Mouse (Mus musculus): ENCODE measurements around the gene Sec24a.
"Not testable (repeated sequence)": the region's sequence is repeated elsewhere in the genome, so short reads cannot be mapped to it uniquely, and the experiment has no call there.

DNA sequence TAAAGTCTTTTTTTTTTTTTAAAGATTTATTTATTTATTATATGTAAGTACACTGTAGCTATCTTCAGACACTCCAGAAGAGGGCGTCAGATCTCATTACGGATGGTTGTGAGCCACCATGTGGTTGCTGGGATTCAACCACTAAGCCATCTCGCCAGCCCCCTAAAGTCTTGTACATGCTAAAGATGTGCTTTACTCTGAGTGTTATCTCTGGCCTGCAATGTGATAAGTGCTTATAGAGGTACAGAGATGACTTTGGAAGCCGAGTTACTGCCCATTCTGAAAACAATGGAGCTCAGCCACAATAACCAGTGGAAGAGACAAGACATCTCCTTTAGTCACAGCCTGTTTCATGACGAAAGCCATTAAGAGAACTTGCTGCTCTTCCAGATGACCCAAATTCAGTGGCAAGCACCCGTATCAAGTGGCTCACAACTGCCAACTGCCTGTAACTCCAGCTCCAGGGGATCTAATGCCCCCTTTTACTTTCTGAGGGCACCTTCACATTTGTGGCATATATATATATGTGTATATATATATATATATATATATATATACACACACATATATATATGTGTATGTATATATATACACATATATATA, 11.7 kb downstream of the Sec24a start:
- not testable (repeated sequence) for TF ChIP-seq POLR2A (IDR thresholded peaks at IDR 0.05; ENCODE audit: insufficient read length, low read depth); USF1 (IDR thresholded peaks at IDR 0.05; ENCODE audit: low read depth); E2F4 (IDR thresholded peaks at IDR 0.05; ENCODE audit: insufficient read depth); MYOD1 (IDR thresholded peaks at IDR 0.05; ENCODE audit: control insufficient read depth in 1 of 3, insufficient read length in 2 of 3, low read depth in 2 of 3); MYOG (IDR thresholded peaks at IDR 0.05; ENCODE audit: control insufficient read depth in 1 of 3, insufficient read depth in 1 of 3, insufficient read length in 2 of 3, low read depth in 2 of 3); MAX (IDR thresholded peaks at IDR 0.05; ENCODE audit: low read depth); POLR2AphosphoS2 (IDR thresholded peaks at IDR 0.05; ENCODE audit: insufficient read length, low read depth); SRF (IDR thresholded peaks at IDR 0.05; ENCODE audit: control insufficient read depth, insufficient read length, low read depth); CEBPB (IDR thresholded peaks at IDR 0.05; ENCODE audit: insufficient read depth, poor library complexity, severe bottlenecking); TCF12 (IDR thresholded peaks at IDR 0.05; ENCODE audit: insufficient read depth, poor library complexity, severe bottlenecking)
